Mouse (Mus musculus) heart, postnatal 0 days (tissue): ENCODE data around the gene Mast3.

ENCODE experiments used
- CTCF ChIP-seq: IDR thresholded peaks from 2 replicates; pipeline ENCODE4 v1.5.1; 2016; ENCODE audit warnings: antibody characterized with exemption, control low read depth, low read depth
- EP300 ChIP-seq: IDR thresholded peaks from 2 replicates; pipeline ENCODE4 v1.6.1; 2016; ENCODE audit warnings: antibody characterized with exemption, low read depth

DNA sequence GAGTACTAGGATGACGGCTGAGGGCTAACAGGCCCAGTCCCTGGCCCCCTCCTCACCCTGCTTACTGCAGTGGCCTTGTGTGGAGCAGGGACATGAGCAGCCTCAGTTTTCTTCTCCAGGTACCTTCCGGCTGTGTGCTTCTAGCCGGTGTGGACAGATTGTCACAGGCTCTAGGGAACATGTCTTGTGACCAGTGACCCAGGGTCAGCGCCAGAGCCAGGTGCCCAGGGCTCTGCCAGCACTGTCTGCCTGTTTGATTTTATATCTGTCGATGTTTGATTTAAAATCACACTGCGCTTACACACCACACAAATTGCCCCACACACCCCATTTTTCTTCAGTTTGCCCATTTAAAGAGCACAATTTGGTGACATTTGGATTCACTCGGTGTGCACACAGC is 18.9 kb upstream of the Mast3 start:
- TF ChIP-seq EP300: no peak
- TF ChIP-seq CTCF: no peak
